Mouse (Mus musculus) small intestine, adult 2 months (tissue): Measurements from ENCODE around the gene Zdhhc24.

ENCODE experiments used
- CTCF ChIP-seq: fragments of 200-500 bp; IDR thresholded peaks from 2 replicates; pipeline ENCODE4 v1.5.1; 2012; ENCODE audit warnings: low read depth, mild to moderate bottlenecking, control low read depth, inconsistent platforms, low read length, moderate library complexity, mixed read lengths; ENCODE audit not compliant: insufficient replicate concordance, insufficient read length; ENCODE audit errors: extremely low read depth
- POLR2A ChIP-seq: fragments of 200-500 bp; IDR thresholded peaks from 2 replicates; pipeline ENCODE4 v1.6.1; 2012; ENCODE audit warnings: low read depth, mild to moderate bottlenecking, control low read depth, inconsistent platforms, low read length, moderate library complexity

DNA sequence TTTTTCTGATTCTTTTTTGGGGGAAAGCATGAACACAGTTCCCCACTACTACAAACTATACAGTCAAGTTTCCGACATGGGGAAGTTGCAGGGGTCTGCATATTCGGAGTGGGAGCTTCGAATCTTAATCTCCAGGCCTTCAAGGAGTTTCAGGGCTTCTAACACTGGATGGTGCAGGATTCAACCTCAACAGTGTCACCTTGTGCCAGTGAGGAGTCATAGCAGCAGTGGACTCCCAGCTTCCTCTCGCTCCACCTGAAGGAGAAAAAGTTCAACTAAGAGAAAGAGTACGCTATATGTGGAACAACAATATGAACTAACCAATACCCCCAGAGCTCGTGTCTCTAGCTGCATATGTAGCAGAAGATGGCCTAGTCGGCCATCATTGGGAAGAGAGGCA is 31.0 kb upstream of the Zdhhc24 start:
- TF ChIP-seq POLR2A = no peak
- TF ChIP-seq CTCF = peak; percentile 62; the same call in 1 of the 2 replicates
